Mouse (Mus musculus): Measurements from ENCODE around the gene Siah3. TPM values are rescaled to one million over a fixed set of nuclear protein-coding genes. Genes with fewer than 3 reads are reported as not detected.

The Siah3 gene
- polyA plus RNA-seq, 1 experiment: not detected

DNA sequence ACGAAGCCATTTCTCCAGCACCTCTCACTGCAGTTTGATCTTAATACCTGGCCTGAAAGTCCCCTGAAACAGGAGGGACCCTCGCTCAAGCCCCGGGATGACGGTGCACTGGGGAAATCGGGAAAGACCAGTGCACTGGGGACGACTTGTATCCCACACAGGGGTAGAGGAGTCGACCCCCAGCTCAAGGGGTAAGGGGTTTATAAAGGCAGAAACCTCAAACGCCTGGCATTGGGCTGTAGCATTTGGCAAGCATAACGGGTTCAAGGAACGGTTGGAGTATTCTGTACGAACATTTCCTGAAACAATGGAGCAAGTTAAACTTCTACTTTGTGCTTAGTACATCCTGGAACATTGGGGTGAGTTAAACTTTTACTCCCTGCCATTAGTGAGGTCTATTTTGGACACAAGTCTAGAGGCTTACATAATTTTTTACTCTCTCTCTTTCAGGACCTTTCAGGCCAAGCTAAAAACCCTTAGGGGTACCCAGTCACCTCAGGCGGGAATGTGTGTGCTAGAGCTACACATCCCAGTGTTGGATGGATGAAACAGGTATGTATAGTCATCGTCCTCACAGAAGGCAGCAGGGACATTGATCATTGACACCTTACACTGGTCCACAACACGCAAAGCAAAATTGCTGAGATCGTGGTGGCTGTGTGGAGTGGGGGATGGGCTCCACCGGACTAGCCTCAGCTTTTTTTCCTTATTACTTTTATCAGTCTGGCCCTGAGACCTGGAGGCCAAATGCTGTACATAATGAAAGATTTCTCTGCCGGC is 84.6 kb downstream of the Siah3 start:
- no peak overlapping the region for H3K27ac ChIP-seq (ENCODE audit: insufficient read depth, low read length)
- TF ChIP-seq CTCF (IDR thresholded peaks at IDR 0.05; ENCODE audit: borderline replicate concordance, insufficient read depth, low read length): no peak
- no peak for TF ChIP-seq POLR2A (IDR thresholded peaks at IDR 0.05; ENCODE audit: low read depth, low read length)
- no peak overlapping the region for H3K4me3 ChIP-seq (ENCODE audit: insufficient read depth, low read length)
- H3K4me1 ChIP-seq (ENCODE audit: control insufficient read depth, insufficient read depth, low read length): no peaks in the 10 kb centered on the region

DNA sequence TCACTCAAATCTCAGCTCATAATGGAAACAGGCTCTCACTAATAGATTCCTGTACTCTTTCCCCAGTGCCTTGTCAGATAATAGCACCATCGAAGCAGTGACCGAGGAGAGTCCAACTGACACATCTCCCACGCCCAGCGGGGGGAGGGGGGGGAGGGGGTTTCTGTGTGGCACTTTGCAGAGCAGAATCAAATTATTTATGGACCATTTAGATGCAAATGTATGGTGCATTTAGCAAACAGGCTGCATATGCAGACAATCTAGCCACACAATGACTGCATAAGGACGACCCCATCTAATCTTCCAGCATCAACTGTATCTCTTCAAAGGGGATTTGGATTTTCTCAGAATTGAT is 85.2 kb downstream of the Siah3 start:
- Histone ChIP-seq H3K4me3 (ENCODE audit: insufficient read depth, low read length) (no peak overlapping the region), H3K27ac (ENCODE audit: insufficient read depth, low read length) (no peak overlapping the region), H3K4me1 (ENCODE audit: control insufficient read depth, insufficient read depth, low read length) (no peaks in the 10 kb centered on the region)
- TF ChIP-seq POLR2A (IDR thresholded peaks at IDR 0.05; ENCODE audit: low read depth, low read length) (no peak), CTCF (IDR thresholded peaks at IDR 0.05; ENCODE audit: borderline replicate concordance, insufficient read depth, low read length) (no peak)

DNA sequence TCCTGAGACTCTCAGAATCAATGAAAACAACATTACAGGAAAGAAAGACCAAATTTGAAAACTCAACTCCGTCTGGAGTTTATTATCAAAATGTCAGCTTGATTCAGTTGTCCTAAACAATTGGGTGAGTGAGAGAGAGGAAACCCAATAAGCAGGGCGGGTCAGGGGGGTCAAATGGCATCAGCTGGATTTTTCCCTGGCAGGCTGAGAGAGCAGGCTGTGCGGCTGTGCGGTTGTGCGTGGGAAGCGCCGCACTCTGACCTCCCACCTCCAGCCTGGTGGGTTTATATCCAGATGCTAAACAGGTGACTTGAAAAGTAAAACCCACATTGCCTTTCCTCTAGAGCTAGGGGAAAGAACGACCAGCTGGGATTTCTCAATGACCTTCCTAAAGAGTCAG is 85.9 kb downstream of the Siah3 start:
- Histone ChIP-seq H3K4me3 (ENCODE audit: insufficient read depth, low read length) (no peak overlapping the region), H3K4me1 (ENCODE audit: control insufficient read depth, insufficient read depth, low read length) (no peaks in the 10 kb centered on the region), H3K27ac (ENCODE audit: insufficient read depth, low read length) (no peak overlapping the region)
- TF ChIP-seq POLR2A (IDR thresholded peaks at IDR 0.05; ENCODE audit: low read depth, low read length) (no peak), CTCF (IDR thresholded peaks at IDR 0.05; ENCODE audit: borderline replicate concordance, insufficient read depth, low read length) (no peak)

DNA sequence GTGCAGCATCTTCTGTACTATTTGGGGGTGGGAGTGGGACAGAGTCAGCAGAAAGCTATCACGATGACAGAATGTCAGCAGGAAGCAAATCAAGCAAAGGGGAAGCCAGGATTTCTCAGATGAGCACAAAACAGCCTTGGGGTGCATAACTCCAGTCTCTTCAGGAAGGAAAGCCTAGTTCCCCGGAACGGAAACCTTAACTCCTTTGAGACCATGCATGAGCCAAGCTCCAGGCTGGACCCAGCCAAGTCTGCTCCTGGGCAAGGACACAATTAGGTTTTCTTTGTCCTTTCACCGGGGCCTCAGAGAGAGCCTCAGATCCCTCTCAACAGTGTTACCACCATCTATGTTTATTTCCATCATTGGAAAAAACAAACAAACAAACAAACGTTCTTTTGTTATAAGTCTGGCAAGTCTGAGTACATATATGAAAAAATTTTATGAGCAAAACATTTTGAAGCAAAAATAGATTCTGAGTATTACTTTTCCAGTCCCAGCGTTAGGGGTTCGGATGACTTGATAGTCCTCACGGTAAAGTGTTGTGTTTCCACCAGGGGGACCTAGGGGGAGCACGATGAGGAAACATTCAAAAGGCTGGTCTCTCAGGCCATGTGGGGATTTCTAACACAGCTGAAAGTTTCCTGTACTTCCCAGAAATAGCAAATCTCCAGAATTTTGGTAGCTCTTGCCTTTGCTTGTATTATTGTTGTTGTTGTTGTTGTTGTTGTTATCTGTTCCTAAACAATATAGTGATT is 106.0 kb downstream of the Siah3 start:
- Histone ChIP-seq H3K27ac (ENCODE audit: insufficient read depth, low read length) (no peak overlapping the region), H3K4me3 (ENCODE audit: insufficient read depth, low read length) (no peak overlapping the region), H3K4me1 (ENCODE audit: control insufficient read depth, insufficient read depth, low read length) (no peaks in the 10 kb centered on the region)
- TF ChIP-seq POLR2A (IDR thresholded peaks at IDR 0.05; ENCODE audit: low read depth, low read length) (no peak), CTCF (IDR thresholded peaks at IDR 0.05; ENCODE audit: borderline replicate concordance, insufficient read depth, low read length) (no peak)

DNA sequence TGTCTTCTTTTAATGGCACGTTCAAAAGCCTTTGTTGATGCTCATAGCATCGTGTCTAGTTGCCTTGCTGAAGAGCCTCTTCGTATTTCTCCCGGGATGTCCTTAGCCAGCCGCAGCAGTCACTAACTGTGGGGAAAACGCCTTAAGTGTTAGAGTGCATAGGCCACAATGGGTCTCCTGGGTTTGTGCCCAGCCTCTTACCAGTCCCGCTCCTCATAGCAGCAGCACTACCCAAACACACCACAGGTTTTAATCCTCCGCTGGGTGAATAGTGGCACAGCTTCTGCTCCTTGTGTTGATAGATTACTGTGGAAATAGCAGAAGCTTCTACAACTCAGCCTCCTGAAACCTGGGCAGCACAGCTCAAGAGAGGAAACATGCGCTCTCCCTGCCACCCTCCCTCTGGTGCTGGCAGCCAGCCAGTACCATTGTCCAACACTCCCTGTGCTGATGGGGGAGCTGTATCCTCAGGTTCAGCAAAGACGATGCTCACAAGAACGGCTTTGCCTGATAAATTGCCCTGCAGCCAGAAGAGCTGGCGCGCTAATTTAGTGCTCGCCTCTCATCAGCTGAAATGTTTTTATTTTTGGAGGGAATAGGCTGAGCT is 109.9 kb downstream of the Siah3 start:
- Histone ChIP-seq H3K4me3 (ENCODE audit: insufficient read depth, low read length) (no peak overlapping the region), H3K4me1 (ENCODE audit: control insufficient read depth, insufficient read depth, low read length) (no peaks in the 10 kb centered on the region), H3K27ac (ENCODE audit: insufficient read depth, low read length) (no peak overlapping the region)
- TF ChIP-seq POLR2A (IDR thresholded peaks at IDR 0.05; ENCODE audit: low read depth, low read length) (no peak), CTCF (IDR thresholded peaks at IDR 0.05; ENCODE audit: borderline replicate concordance, insufficient read depth, low read length) (no peak)

DNA sequence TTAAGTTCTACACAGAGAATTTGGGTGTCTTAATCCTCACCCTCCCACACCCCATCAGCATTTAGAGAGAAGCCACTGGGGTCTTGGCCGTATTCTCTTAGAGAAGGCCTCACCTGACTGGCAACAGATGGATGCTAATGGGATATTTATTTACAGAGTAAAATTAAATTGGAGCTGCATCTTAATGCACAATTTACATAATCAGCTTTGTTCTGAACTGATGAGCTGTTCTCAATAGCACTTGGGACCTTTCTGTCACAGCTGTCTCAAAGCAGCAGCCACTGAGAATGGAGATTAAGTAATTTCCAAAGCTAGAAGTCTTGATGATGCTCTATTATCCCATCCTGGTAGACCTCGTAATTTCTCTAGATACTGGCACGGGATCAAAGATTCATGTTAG is 110.5 kb downstream of the Siah3 start:
- Histone ChIP-seq H3K4me3 (ENCODE audit: insufficient read depth, low read length) (no peak overlapping the region), H3K27ac (ENCODE audit: insufficient read depth, low read length) (no peak overlapping the region), H3K4me1 (ENCODE audit: control insufficient read depth, insufficient read depth, low read length) (no peaks in the 10 kb centered on the region)
- no peak for TF ChIP-seq POLR2A (IDR thresholded peaks at IDR 0.05; ENCODE audit: low read depth, low read length)
- no peak for TF ChIP-seq CTCF (IDR thresholded peaks at IDR 0.05; ENCODE audit: borderline replicate concordance, insufficient read depth, low read length)

DNA sequence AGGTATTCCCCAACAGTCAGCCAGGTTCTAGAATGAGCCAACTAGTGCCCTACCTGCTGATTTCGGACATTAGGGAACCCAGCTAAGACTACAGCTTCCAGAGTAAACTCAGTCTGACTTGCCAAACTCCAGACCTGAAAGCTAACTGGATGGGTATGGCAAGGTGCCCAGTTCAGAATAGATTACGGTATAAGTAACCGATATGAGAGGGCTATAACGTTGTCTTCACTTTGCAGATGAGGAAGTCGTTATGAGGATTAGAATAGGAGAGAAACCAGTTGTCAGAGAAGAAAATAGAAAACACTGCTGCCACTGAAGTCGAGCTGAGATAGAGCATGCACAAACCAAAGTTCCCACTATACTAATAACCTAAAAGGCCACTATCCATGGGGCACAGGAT is 123.2 kb downstream of the Siah3 start:
- TF ChIP-seq POLR2A (IDR thresholded peaks at IDR 0.05; ENCODE audit: low read depth, low read length) (no peak), CTCF (IDR thresholded peaks at IDR 0.05; ENCODE audit: borderline replicate concordance, insufficient read depth, low read length) (no peak)
- Histone ChIP-seq H3K27ac (ENCODE audit: insufficient read depth, low read length) (no peak overlapping the region), H3K4me1 (ENCODE audit: control insufficient read depth, insufficient read depth, low read length) (no peaks in the 10 kb centered on the region), H3K4me3 (ENCODE audit: insufficient read depth, low read length) (no peak overlapping the region)

Other genes with a start within 250 kb of the Siah3 start
- gene Cpb2, start 213.7 kb upstream of the Siah3 start, polyA plus RNA-seq (2011; ENCODE audit: insufficient read length, low read depth, missing spikeins): not detected in 2 replicates
- gene Zc3h13, start 171.6 kb upstream of the Siah3 start, polyA plus RNA-seq (2011; ENCODE audit: insufficient read length, low read depth, missing spikeins): 24.0 and 24.9 TPM in 2 replicates
- gene Spert, start 137.1 kb downstream of the Siah3 start, polyA plus RNA-seq (2011; ENCODE audit: insufficient read length, low read depth, missing spikeins): not detected in 2 replicates
- not detected in 2 replicates for gene Erich6b, start 186.3 kb downstream of the Siah3 start, polyA plus RNA-seq (2011; ENCODE audit: insufficient read length, low read depth, missing spikeins)

Measured in embryonic fibroblast, embryonic 13.5 days (primary cell).